Mouse (Mus musculus) myocyte (in vitro differentiated cells): ENCODE measurements around the gene Otud7b. TPM values are rescaled to one million over a fixed set of nuclear protein-coding genes. Genes with fewer than 3 reads are reported as not detected.
"Not testable (repeated sequence)": the region's sequence is repeated elsewhere in the genome, so short reads cannot be mapped to it uniquely, and the experiment has no call there.

Source experiments
- H3K27me3 ChIP-seq: one replicate; pipeline ENCODE4 v1.6.1; 2011; ENCODE audit not compliant: control insufficient read depth, insufficient read depth, insufficient read length
- H3K36me3 ChIP-seq: one replicate; pipeline ENCODE4 v1.6.1; 2011; ENCODE audit not compliant: control insufficient read depth, insufficient read depth
- H3K4me2 ChIP-seq: one replicate; pipeline ENCODE4 v1.6.1; 2011; ENCODE audit warnings: low read depth, control low read depth
- H3K4me3 ChIP-seq: one replicate; pipeline ENCODE4 v1.5.1; 2011; ENCODE audit warnings: mild to moderate bottlenecking, control low read depth, moderate library complexity
- H3K79me2 ChIP-seq: one replicate; pipeline ENCODE4 v1.6.1; 2011; ENCODE audit not compliant: control insufficient read depth, insufficient read depth
- H3ac ChIP-seq: one replicate; pipeline ENCODE4 v1.6.1; 2011; ENCODE audit not compliant: control insufficient read depth, insufficient read length
- CEBPB ChIP-seq: IDR thresholded peaks from 2 replicates; pipeline ENCODE4 v1.6.1; 2011; ENCODE audit warnings: mild to moderate bottlenecking, moderate library complexity; ENCODE audit not compliant: poor library complexity, insufficient read depth, severe bottlenecking
- E2F4 ChIP-seq: IDR thresholded peaks from one replicate; pipeline ENCODE4 v1.6.1; 2011; ENCODE audit warnings: mild to moderate bottlenecking, control low read depth, moderate library complexity; ENCODE audit not compliant: insufficient read depth
- MAX ChIP-seq: IDR thresholded peaks from one replicate; pipeline ENCODE4 v1.6.1; 2011; ENCODE audit warnings: low read depth, mild to moderate bottlenecking, control low read depth
- MYOD1 ChIP-seq, 3 experiments: IDR thresholded peaks; one replicate each; pipeline ENCODE4 v1.6.1; 2011; ENCODE audit warnings: control low read depth in 2 of 3, low read depth in 2 of 3, mild to moderate bottlenecking in 2 of 3, moderate library complexity in 1 of 3; ENCODE audit not compliant: insufficient read length in 2 of 3, control insufficient read depth in 1 of 3
- MYOG ChIP-seq, 3 experiments: IDR thresholded peaks; one replicate each; pipeline ENCODE4 v1.6.1; 2011; ENCODE audit warnings: control low read depth in 2 of 3, low read depth in 2 of 3, mild to moderate bottlenecking in 2 of 3; ENCODE audit not compliant: insufficient read length in 2 of 3, control insufficient read depth in 1 of 3, insufficient read depth in 1 of 3
- POLR2A ChIP-seq: IDR thresholded peaks from one replicate; pipeline ENCODE4 v1.6.1; 2011; ENCODE audit warnings: low read depth, mild to moderate bottlenecking, control low read depth, moderate library complexity; ENCODE audit not compliant: insufficient read length
- POLR2AphosphoS2 ChIP-seq: IDR thresholded peaks from one replicate; pipeline ENCODE4 v1.6.1; 2011; ENCODE audit warnings: low read depth, control low read depth; ENCODE audit not compliant: insufficient read length
- REST ChIP-seq: IDR thresholded peaks from one replicate; pipeline ENCODE4 v1.6.1; 2011; ENCODE audit warnings: mild to moderate bottlenecking, control low read depth, moderate library complexity; ENCODE audit not compliant: insufficient read depth, insufficient read length
- SRF ChIP-seq: IDR thresholded peaks from one replicate; pipeline ENCODE4 v1.6.1; 2011; ENCODE audit warnings: low read depth; ENCODE audit not compliant: control insufficient read depth, insufficient read length
- TCF12 ChIP-seq: IDR thresholded peaks from one replicate; pipeline ENCODE4 v1.6.1; 2011; ENCODE audit warnings: mild to moderate bottlenecking, control low read depth; ENCODE audit not compliant: poor library complexity, insufficient read depth, severe bottlenecking
- TCF3 ChIP-seq: IDR thresholded peaks from one replicate; pipeline ENCODE4 v1.6.1; 2011; ENCODE audit warnings: low read depth, control low read depth; ENCODE audit not compliant: insufficient read length
- USF1 ChIP-seq: IDR thresholded peaks from one replicate; pipeline ENCODE4 v1.6.1; 2011; ENCODE audit warnings: low read depth, mild to moderate bottlenecking, control low read depth, moderate library complexity
- polyA plus RNA-seq: library from polyadenylated mRNA; unstranded; fragments of >200 nt; fragmentation: generic; extraction: Trizol; gene quantifications from one replicate; pipeline ENCODE4 v1.2.1, GENCODE M21; 2012; ENCODE audit warnings: missing spikeins

Gene Otud7b
- polyA plus RNA-seq, 1 experiment: 16.4 TPM

- peak overlapping the region; percentile 73 for H3K4me2 ChIP-seq
- H3ac ChIP-seq: no peak overlapping the region
- peaks cover 15% of the 10 kb centered on the region for H3K36me3 ChIP-seq
- peak overlapping the region; percentile 94 for H3K4me3 ChIP-seq
- TF ChIP-seq CEBPB: no peak
- no peak for TF ChIP-seq POLR2A
- no peaks in the 10 kb centered on the region for H3K27me3 ChIP-seq
- peaks cover 37% of the 10 kb centered on the region for H3K79me2 ChIP-seq
Measured at GRCm38 (mm10) chr3:96170976-96171545, 66.7 kb downstream of the Otud7b start.

GRCm38 (mm10) chr3:96171583-96172196, 67.4 kb downstream of the Otud7b start:
- H3K27me3 ChIP-seq: no peaks in the 10 kb centered on the region
- peaks cover 21% of the 10 kb centered on the region for H3K36me3 ChIP-seq
- H3ac ChIP-seq: peak overlapping the region; percentile 63
- H3K4me2 ChIP-seq: peak overlapping the region; percentile 73
- H3K79me2 ChIP-seq: peaks cover 37% of the 10 kb centered on the region
- TF ChIP-seq POLR2AphosphoS2: no peak
- no peak for TF ChIP-seq TCF12
- TF ChIP-seq CEBPB: no peak
- TF ChIP-seq USF1: no peak
- no peak for TF ChIP-seq SRF
- no peak for TF ChIP-seq POLR2A
- no peak for TF ChIP-seq MAX
- no peak for TF ChIP-seq MYOG (IDR thresholded peaks at IDR 0.05; ENCODE audit: control insufficient read depth in 1 of 3, insufficient read depth in 1 of 3, insufficient read length in 2 of 3, low read depth in 2 of 3)
- no peak for TF ChIP-seq REST
- TF ChIP-seq E2F4: no peak
- no peak for TF ChIP-seq TCF3
- H3K4me3 ChIP-seq: peak overlapping the region; percentile 94

- peaks cover 37% of the 10 kb centered on the region for H3K79me2 ChIP-seq
- H3K4me3 ChIP-seq: peak within 1 kb of the TSS; percentile 94
- no peaks in the 10 kb centered on the region for H3K27me3 ChIP-seq
- peak within 1 kb of the TSS; percentile 63 for H3ac ChIP-seq
- TF ChIP-seq POLR2A (peak; percentile 92), REST (no peak), TCF12 (no peak), E2F4 (no peak), MYOG (IDR thresholded peaks at IDR 0.05; ENCODE audit: control insufficient read depth in 1 of 3, insufficient read depth in 1 of 3, insufficient read length in 2 of 3, low read depth in 2 of 3) (no peak), TCF3 (no peak), POLR2AphosphoS2 (peak; percentile 93)
- peak within 1 kb of the TSS; percentile 97 for H3K4me2 ChIP-seq
- peaks cover 24% of the 10 kb centered on the region for H3K36me3 ChIP-seq
Measured at GRCm38 (mm10) chr3:96172197-96173178, 68.2 kb downstream of the Otud7b start, which contains the start of gene Sf3b4. Sf3b4 (plus strand) TSS chr3:96172332.

- H3K79me2 ChIP-seq: peaks cover 37% of the 10 kb centered on the region
- peak overlapping the region; percentile 97 for H3K4me2 ChIP-seq
- H3K27me3 ChIP-seq: no peaks in the 10 kb centered on the region
- H3ac ChIP-seq: peak overlapping the region; percentile 63
- H3K36me3 ChIP-seq: peaks cover 31% of the 10 kb centered on the region
- H3K4me3 ChIP-seq: peak overlapping the region; percentile 94
- TF ChIP-seq MAX: no peak
Measured at GRCm38 (mm10) chr3:96173185-96173584, 68.9 kb downstream of the Otud7b start.

GRCm38 (mm10) chr3:96174042-96174441, 69.7 kb downstream of the Otud7b start:
- Histone ChIP-seq H3K79me2 (peaks cover 37% of the 10 kb centered on the region), H3K36me3 (peaks cover 34% of the 10 kb centered on the region), H3K4me2 (peak overlapping the region; percentile 97)
- H3K27me3 ChIP-seq, H3ac ChIP-seq, H3K4me3 ChIP-seq: not testable (repeated sequence)

GRCm38 (mm10) chr3:96175251-96175650, 70.9 kb downstream of the Otud7b start:
- no peak for TF ChIP-seq MYOG (IDR thresholded peaks at IDR 0.05; ENCODE audit: control insufficient read depth in 1 of 3, insufficient read depth in 1 of 3, insufficient read length in 2 of 3, low read depth in 2 of 3)
- TF ChIP-seq REST: no peak
- no peak for TF ChIP-seq MAX
- TF ChIP-seq POLR2A: no peak
- TF ChIP-seq MYOD1 (IDR thresholded peaks at IDR 0.05; ENCODE audit: control insufficient read depth in 1 of 3, insufficient read length in 2 of 3, low read depth in 2 of 3): no peak
- TF ChIP-seq USF1: no peak
- TF ChIP-seq CEBPB: no peak
- TF ChIP-seq TCF12: no peak
- TF ChIP-seq POLR2AphosphoS2: no peak
- no peak for TF ChIP-seq SRF
- no peak for TF ChIP-seq TCF3
- TF ChIP-seq E2F4: no peak

More at GRCm38 (mm10) chr3:96175251-96175650, 70.9 kb downstream of the Otud7b start:
- Histone ChIP-seq H3ac (no peak overlapping the region), H3K79me2 (peaks cover 37% of the 10 kb centered on the region), H3K4me3 (no peak overlapping the region), H3K4me2 (no peak overlapping the region), H3K27me3 (no peaks in the 10 kb centered on the region), H3K36me3 (peaks cover 34% of the 10 kb centered on the region)
